Mouse (Mus musculus): Measurements from ENCODE around the gene Hip1r.
"Not testable (repeated sequence)": the region's sequence is repeated elsewhere in the genome, so short reads cannot be mapped to it uniquely, and the experiment has no call there.

The Hip1r gene

DNA sequence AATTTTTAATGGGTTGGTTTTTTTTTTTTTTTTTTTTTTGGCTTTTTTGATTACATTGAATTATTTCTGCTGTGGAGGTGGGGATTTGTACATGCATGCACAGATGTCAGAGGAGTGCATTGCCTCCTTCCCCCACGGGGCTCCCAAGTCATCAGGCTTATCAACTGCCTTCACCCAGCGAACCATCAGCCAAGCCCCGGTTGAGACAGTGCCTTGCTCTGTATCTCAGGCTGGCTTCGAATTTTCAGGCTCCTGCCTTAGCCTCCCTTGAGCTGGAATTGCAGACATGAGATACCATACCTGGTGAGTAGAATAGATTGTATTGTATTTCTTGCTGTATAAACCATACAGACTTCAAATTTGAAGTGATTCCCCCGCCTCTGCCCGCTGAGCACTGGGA, 66.2 kb downstream of the Hip1r start:
- no peak for DNase-seq

DNA sequence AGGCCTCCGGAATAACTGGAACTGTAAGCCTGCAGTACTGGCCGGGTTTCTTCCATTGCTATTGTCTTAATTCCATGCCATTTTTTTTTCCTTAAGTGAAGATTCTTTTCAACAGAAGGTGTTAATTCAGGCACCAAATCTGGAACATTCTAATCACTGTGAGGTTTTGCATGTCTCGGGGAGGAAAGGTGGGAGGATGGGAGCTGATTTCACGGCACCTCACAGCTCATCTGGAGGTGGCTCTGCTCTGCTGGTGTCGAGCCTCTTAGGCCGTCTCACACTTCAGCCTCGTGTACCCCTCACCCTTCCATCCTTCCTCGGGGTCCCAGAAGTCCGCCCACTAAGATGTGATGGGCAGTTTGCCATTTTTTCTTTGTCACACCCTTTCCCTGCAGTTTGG, 67.7 kb downstream of the Hip1r start:
- no peak for DNase-seq

DNA sequence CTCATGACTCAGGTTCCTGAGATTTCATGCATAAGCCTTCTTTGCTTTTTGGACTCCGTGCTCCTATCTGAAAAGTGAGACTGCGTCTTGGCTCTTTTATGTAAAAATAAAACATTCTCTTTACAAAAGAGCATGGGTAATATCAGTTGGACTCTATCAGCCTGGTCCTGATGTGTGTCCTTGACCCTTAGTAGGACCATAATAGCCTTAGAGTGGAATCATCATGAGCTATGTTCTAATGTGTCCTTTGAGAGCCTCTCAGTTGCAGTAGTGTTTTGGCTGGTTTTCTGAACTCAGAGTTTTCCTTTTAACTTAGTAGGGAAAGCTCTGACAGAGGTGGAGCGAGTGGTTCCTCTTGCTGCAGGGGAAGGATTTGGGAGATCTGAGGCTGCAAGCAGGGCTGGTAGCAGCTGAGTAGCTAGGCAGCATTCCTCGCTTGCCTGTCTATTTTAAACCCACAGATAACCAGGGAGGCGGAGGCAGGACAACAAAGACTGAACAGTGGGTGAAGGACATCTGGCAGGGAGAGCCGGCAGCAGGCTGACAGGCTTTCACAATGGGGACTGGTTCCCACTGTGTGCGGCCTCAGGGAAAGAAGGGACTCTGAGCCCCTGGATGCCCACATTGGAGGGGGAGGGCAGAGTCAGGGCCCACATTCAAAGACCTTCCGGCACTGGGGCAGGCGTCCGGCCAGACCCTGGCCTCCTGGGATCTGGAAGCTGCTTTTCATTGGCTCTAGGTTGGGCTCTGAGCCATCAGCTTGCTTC, 70.0 kb downstream of the Hip1r start:
- DNase-seq, result peak; percentile 31 to 46

GRCm38 (mm10) chr5:124043999-124044398, 70.6 kb downstream of the Hip1r start:
- no peak for DNase-seq

DNA sequence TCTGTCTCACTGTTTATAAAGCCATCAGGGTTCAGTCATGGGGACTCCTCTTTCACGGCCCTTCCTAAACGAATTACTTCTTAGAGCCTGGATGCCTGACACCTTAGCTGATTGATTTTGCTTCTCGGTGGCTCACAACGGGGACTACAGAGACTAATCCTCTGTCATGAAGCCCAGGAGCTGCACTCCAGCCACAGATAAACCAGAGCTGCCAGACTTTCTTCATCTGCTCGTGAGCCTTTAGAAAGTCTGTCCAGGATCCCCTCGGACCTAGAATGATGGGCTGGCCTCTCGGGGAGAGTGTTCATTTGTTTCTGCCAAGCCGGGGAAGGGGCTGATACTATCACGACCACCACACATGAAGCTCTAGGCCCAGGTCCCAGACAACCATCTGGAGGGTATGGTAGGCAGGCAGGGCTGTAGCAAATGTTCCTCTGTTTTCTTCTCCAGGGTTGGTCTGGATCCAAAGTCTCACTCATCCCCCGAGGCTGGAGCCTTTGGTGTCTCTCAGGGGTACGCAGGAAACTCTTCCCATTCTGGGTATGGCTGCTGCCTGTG, 72.1 kb downstream of the Hip1r start:
- DNase-seq, result no peak

- peak in 1 of 2 experiments; percentile 41 for DNase-seq
Measured at GRCm38 (mm10) chr5:124046741-124047401, 73.4 kb downstream of the Hip1r start.

GRCm38 (mm10) chr5:124049249-124050045, 76.0 kb downstream of the Hip1r start:
- peak in 1 of 2 experiments; percentile 58 for DNase-seq

GRCm38 (mm10) chr5:124050095-124051050, 76.9 kb downstream of the Hip1r start:
- DNase-seq, result peak in 1 of 2 experiments; percentile 45

- no peak for DNase-seq
Measured at GRCm38 (mm10) chr5:124051899-124052491, 78.6 kb downstream of the Hip1r start.

GRCm38 (mm10) chr5:124052641-124053040, 79.2 kb downstream of the Hip1r start:
- DNase-seq, result not testable (repeated sequence)

All from kidney, postnatal 4 days (tissue).